Mouse (Mus musculus) midbrain, embryonic 16.5 days (tissue): ENCODE data around the gene Wdr89. TPM values are rescaled to one million over a fixed set of nuclear protein-coding genes. Genes with fewer than 3 reads are reported as not detected.

Source experiments
- ATAC-seq: fragments of 200-750 bp; cut with Nextera tagmentation; 2 replicates; pipeline ENCODE4 v1.8.0; 2017; ENCODE audit warnings: moderate TSS enrichment
- H3K27ac ChIP-seq: fragments of 300-500 bp; sonication (generic); 2 replicates; pipeline ENCODE4 v1.5.1; 2014; ENCODE audit warnings: mild to moderate bottlenecking, low read length, mixed read lengths
- H3K27me3 ChIP-seq: fragments of 300-500 bp; sonication (generic); 2 replicates; pipeline ENCODE4 v1.6.1; 2014; ENCODE audit warnings: low read depth, low read length, mixed read lengths; ENCODE audit not compliant: control insufficient read depth, insufficient read depth
- H3K36me3 ChIP-seq: fragments of 300-500 bp; sonication (generic); 2 replicates; pipeline ENCODE4 v1.6.1; 2014; ENCODE audit warnings: mild to moderate bottlenecking, low read length, moderate library complexity, mixed read lengths; ENCODE audit not compliant: control insufficient read depth, insufficient read depth
- H3K4me1 ChIP-seq: fragments of 300-500 bp; sonication (generic); 2 replicates; pipeline ENCODE4 v1.6.1; 2014; ENCODE audit warnings: mild to moderate bottlenecking, low read length, mixed read lengths; ENCODE audit not compliant: control insufficient read depth, insufficient read depth
- H3K4me2 ChIP-seq: fragments of 300-500 bp; sonication (generic); 2 replicates; pipeline ENCODE4 v1.6.1; 2014; ENCODE audit warnings: mild to moderate bottlenecking, low read length, mixed read lengths
- H3K4me3 ChIP-seq: fragments of 300-500 bp; sonication (generic); 2 replicates; pipeline ENCODE4 v1.5.1; 2014; ENCODE audit warnings: low read depth, mild to moderate bottlenecking, low read length, moderate library complexity, mixed read lengths
- H3K9ac ChIP-seq: fragments of 300-500 bp; sonication (generic); 2 replicates; pipeline ENCODE4 v1.6.1; 2014; ENCODE audit warnings: low read depth, low read length, mixed read lengths
- H3K9me3 ChIP-seq: fragments of 300-500 bp; sonication (generic); replicated peaks from 2 replicates; pipeline ENCODE4 v1.6.1; 2014; ENCODE audit warnings: mild to moderate bottlenecking, low read length, mixed read lengths; ENCODE audit not compliant: control insufficient read depth, poor library complexity, severe bottlenecking
- WGBS: fragments of 180-500 bp; shearing (Covaris S2); extraction: QIAGEN DNeasy Blood & Tissue Kit; methylation state at CpG from one replicate; pipeline ENCODE4 v1.1.7; 2014; 5-methylcytosine and 5-hydroxymethylcytosine counted together
- polyA plus RNA-seq: library from polyadenylated mRNA; unstranded; fragments of >200 nt; fragmentation: Nextera tagmentation; extraction: Ambion mirVana; gene quantifications from 2 replicates; pipeline ENCODE4 v1.2.1, GENCODE M21; 2015

Gene Wdr89
- polyA plus RNA-seq, 1 experiment from 2014 or later: 5.1 TPM

DNA sequence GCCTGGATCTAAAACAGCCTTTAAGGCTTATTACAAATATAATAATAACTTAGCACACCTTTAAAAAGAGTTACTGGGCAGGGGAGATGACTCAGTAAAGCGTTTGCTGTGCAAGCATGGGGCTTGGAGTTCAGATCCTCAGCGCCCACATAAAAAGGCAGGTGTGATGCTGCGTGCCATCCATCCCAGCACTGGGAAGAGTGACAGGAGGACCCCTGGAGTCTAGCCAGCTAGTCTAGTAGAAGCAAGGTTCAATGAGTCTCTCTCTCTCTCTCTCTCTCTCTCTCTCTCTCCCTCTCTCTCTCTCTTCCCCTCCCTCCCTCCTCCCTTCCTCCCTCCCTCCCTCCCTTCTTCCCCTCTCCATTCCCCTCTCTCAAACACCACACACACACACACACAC is 53.8 kb downstream of the Wdr89 start:
- H3K4me1 ChIP-seq: no peaks in the 10 kb centered on the region
- H3K27ac ChIP-seq: no peak overlapping the region
- 54% methylated on average over 3 of the region's 3 CpGs for WGBS
- H3K4me3 ChIP-seq: no peak overlapping the region
- H3K9ac ChIP-seq: no peak overlapping the region
- no peaks in the 10 kb centered on the region for H3K36me3 ChIP-seq
- no peaks in the 10 kb centered on the region for H3K9me3 ChIP-seq
- ATAC-seq: no peak
- no peaks in the 10 kb centered on the region for H3K27me3 ChIP-seq
- H3K4me2 ChIP-seq: no peak overlapping the region

DNA sequence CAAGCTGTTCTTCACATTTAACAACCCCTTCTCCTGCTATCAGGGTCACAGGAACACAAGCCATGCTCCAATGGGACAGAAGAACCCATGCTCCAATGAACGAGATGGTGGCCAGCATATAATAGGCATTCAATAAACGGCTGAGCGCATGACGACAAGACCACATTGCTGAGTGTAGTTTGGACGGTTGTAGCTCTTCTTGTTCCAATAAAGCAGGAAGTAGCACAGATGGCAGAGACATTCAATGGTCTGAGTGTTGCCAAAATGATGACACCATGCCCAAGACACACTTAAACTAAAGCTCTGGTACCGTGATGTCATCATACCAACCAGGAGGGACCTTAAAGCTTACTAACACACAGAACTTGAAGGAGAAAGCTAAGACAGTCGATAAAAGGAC is 56.6 kb downstream of the Wdr89 start:
- H3K9ac ChIP-seq: no peak overlapping the region
- H3K27ac ChIP-seq: no peak overlapping the region
- no peaks in the 10 kb centered on the region for H3K27me3 ChIP-seq
- no peaks in the 10 kb centered on the region for H3K36me3 ChIP-seq
- H3K9me3 ChIP-seq: no peaks in the 10 kb centered on the region
- WGBS: 82% methylated on average over 7 of the region's 7 CpGs
- H3K4me3 ChIP-seq: no peak overlapping the region
- H3K4me2 ChIP-seq: no peak overlapping the region
- H3K4me1 ChIP-seq: no peaks in the 10 kb centered on the region
- ATAC-seq: no peak

DNA sequence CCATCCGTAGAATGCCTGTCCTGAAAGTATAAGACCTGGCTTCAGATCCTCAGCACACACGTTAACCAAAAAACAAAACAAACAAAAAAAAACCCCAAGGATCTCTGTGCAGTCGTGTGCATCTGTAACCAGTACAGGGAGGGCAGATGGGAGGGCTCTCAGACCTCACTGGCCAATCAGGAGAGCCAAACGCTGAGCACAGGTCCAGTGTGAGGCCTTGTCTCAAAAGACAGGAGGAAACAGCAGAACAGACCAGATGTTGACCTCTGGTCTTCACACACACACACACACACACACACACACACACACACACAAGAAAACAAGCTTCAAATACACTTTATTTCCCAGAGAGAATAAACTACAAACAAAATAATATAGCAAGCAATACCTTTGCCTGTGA is 69.8 kb downstream of the Wdr89 start:
- ATAC-seq: no peak
- H3K27me3 ChIP-seq: no peaks in the 10 kb centered on the region
- H3K9me3 ChIP-seq: no peaks in the 10 kb centered on the region
- peaks cover under 1% of the 10 kb centered on the region for H3K4me1 ChIP-seq
- WGBS: 10% methylated on average over 4 of the region's 4 CpGs
- H3K4me2 ChIP-seq: no peak overlapping the region
- H3K4me3 ChIP-seq: no peak overlapping the region
- no peak overlapping the region for H3K27ac ChIP-seq
- H3K9ac ChIP-seq: no peak overlapping the region
- H3K36me3 ChIP-seq: no peaks in the 10 kb centered on the region

DNA sequence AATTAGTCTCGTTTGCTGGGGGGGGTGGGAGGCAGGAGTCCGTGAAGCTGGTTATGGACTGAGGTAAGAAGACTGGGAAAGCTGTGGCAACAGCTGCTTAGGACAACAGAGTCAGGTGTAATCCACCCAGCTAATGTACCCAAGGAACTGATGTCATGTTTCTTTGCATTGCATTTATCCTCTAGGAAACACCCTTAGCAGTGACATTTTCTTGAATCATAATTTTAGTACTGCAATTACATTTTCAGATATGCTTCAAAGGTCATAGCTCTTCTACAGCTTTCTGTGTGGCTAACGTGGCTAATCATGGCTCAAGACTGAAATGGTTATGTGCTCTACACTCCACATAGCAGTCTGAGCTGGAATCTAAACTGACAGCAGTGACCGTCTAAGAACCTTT is 70.3 kb downstream of the Wdr89 start:
- Histone ChIP-seq H3K4me2 (no peak overlapping the region), H3K9me3 (no peaks in the 10 kb centered on the region), H3K36me3 (no peaks in the 10 kb centered on the region), H3K9ac (no peak overlapping the region), H3K27me3 (no peaks in the 10 kb centered on the region), H3K4me3 (no peak overlapping the region), H3K4me1 (peaks cover 5% of the 10 kb centered on the region), H3K27ac (no peak overlapping the region)
- 67% methylated on average over 4 of the region's 4 CpGs for WGBS
- no peak for ATAC-seq

DNA sequence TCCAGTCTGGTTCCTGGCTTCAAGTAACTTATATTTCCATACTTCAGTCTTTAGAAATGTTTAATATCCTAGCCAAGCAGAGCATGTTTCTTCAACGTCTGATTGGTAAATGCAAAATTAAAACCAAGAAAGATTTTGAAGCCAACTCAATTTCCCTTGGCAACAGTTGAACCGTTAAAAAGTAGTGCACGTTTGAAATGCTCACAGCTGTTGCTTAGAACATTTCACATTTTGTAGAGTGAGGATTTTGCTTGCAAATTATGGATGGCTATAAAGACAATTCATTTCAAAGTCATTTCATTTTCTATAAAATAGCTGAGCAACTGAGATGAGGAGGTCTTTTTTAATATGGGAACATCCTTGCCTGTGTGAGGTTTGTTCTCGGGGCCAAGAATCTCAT is 71.6 kb downstream of the Wdr89 start:
- H3K36me3 ChIP-seq: no peaks in the 10 kb centered on the region
- no peak overlapping the region for H3K4me3 ChIP-seq
- H3K9me3 ChIP-seq: no peaks in the 10 kb centered on the region
- H3K4me2 ChIP-seq: no peak overlapping the region
- no peak overlapping the region for H3K27ac ChIP-seq
- no peak for ATAC-seq
- peaks cover 16% of the 10 kb centered on the region for H3K4me1 ChIP-seq
- no peaks in the 10 kb centered on the region for H3K27me3 ChIP-seq
- no peak overlapping the region for H3K9ac ChIP-seq
- 89% methylated on average over 4 of the region's 4 CpGs for WGBS

DNA sequence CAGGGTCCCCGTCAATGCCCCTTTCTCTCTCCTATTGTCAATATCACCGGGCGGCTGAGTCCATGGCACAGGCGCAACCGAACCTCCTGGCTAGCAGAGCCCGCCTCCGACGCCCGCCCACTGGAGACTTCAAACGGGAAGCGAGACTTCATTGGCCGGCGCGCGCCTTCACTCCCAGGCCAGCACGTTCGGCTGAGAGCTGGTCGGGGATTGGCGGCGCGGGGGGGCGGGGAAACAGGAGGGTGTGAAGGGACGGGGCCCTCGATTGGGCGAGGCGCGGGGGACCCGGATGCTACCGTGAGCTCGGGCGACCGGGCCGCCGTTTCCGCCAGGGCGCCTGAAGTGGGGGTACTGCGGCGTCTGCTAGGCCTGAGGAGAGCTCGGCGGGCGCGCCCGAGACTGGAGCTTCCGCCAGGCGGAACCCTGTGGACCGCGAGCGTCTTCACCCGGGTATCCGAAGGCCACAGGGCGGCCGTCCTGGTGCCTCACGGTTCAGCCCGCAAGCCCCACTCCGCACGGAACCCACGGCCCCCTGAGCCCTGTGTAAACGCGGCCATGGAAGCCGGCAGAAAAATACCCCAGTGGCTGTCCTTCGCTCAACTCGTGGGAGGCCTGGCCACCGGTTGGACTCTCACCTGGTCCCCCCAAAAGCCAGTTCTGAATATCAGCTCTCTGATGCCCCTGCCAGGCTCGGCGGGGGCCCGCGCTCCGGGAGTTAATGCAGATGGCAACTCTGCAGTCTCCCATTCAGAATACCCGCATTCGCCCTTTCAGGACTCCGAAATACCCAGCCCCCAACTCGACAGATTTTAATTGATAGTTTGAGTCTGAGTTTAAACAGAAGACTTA is 73.0 kb downstream of the Wdr89 start, which contains the start of gene Ppp2r5e:
Gene Ppp2r5e (minus strand): TSS at position 92 of the 849 bp plus-strand sequence.
- Histone ChIP-seq H3K27ac (peak within 1 kb of the TSS; percentile 98), H3K4me2 (peak within 1 kb of the TSS; percentile 89), H3K36me3 (no peaks in the 10 kb centered on the region; the same call in 1 of the 2 replicates), H3K27me3 (no peaks in the 10 kb centered on the region), H3K4me1 (peaks cover 16% of the 10 kb centered on the region), H3K9ac (peak within 1 kb of the TSS; percentile 99), H3K4me3 (peak within 1 kb of the TSS; percentile 100), H3K9me3 (no peaks in the 10 kb centered on the region)
- under 1% methylated on average over 71 of the region's 72 CpGs for WGBS
- peak; percentile 98 for ATAC-seq

DNA sequence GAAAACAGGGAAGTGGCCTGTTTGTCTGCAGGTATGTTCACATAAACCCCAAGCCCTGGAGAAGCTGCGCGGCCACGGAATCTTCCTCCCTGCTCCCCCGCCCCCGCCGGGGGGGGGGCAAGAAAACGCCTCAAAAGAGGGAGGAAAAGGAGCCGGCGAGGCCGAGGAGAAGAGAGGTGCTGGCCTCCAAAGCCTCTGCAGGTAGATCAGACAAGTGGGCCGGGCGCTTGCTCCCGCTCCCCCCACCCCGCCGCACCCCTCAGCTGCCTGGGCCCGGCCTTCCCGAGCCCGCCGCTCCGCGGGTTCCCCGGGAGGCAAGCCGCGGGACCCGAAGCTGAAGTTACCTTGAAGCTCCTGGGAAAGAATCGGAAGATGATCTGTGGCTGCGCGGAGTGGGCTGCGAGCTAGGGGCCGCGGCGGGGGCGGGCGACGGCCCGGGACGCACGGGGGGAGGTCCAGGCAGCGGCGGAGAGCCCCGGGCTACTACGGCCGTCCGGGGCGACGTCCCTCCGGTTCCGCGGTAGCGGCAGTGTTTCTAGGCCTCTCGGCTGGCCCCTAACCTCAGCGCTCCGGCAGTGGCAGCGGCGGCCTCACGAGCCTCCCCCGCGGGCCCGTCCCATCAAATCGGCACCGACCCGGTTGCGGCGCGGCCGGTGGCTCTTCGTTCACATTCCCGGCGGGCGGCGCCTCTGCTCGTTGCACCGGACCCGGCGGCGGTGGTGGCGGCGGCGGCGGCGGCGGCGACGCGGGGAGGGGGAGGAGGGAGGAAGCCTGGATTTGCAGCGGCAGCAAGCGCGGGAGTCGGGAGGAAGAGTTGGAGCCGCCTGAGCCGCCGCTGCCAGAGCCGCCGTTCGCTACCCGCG is 73.8 kb downstream of the Wdr89 start:
- H3K9me3 ChIP-seq: no peaks in the 10 kb centered on the region
- peak overlapping the region; percentile 89 for H3K4me2 ChIP-seq
- H3K36me3 ChIP-seq: peaks cover under 1% of the 10 kb centered on the region; the same call in 1 of the 2 replicates
- peak overlapping the region; percentile 98 for H3K27ac ChIP-seq
- WGBS: under 1% methylated on average over 70 of the region's 97 CpGs
- H3K9ac ChIP-seq: peak overlapping the region; percentile 99
- ATAC-seq: peak; percentile 38
- H3K27me3 ChIP-seq: no peaks in the 10 kb centered on the region
- peaks cover 16% of the 10 kb centered on the region for H3K4me1 ChIP-seq
- peak overlapping the region; percentile 100 for H3K4me3 ChIP-seq

DNA sequence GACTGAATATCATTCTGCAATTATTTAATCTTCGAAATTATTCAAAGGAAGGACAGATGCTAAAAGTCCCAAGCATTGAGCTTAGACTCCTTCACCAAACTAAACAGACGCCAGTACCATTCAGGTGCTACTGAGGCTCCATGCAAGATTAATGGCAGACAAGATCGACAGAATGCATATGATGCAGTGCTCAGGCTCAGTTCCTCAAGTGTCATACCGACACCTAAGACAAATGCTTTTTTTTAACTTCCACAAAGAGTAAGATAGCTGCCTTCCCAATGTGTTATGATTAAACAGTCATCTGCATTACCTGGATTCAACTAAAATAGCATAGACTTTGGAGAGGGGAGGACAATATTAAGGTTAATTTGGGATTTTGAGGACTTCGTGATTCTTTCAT is 74.9 kb downstream of the Wdr89 start:
- H3K4me3 ChIP-seq: peak overlapping the region; percentile 100
- no peak overlapping the region for H3K27ac ChIP-seq
- H3K9me3 ChIP-seq: no peaks in the 10 kb centered on the region
- 41% methylated on average over 5 of the region's 5 CpGs for WGBS
- H3K36me3 ChIP-seq: peaks cover 4% of the 10 kb centered on the region; the same call in 1 of the 2 replicates
- H3K4me1 ChIP-seq: peaks cover 16% of the 10 kb centered on the region
- peak overlapping the region; percentile 89 for H3K4me2 ChIP-seq
- no peaks in the 10 kb centered on the region for H3K27me3 ChIP-seq
- ATAC-seq: no peak
- 0 out of 2 replicates have a peak overlapping the region, but pooled peaks have one; percentile 18 for H3K9ac ChIP-seq
